Mouse (Mus musculus): ENCODE data around the gene Calm3. TPM values are rescaled to one million over a fixed set of nuclear protein-coding genes. Genes with fewer than 3 reads are reported as not detected.
A peak's percentile ranks its signal among the peaks of the same experiment; 100 is the strongest.

The Calm3 gene
- total RNA-seq, 2 experiments from 2014 or later: 196 to 203 TPM

- peak; percentile 58 for DNase-seq (ENCODE audit: low spot score)
- intact Hi-C loops (cut with DNase I): loop anchor here (1.0 kb wide), 1 partner anchor 18 kb away; no protein-coding TSS in a partner anchor
These were observed 49.7 kb downstream of the Calm3 start for GRCm38 (mm10) chr7:16874190-16874589.

- intact Hi-C loops (cut with DNase I): loop anchor here (2.0 kb wide), 1 partner anchor 41 kb away; no protein-coding TSS in a partner anchor
These were observed 50.5 kb downstream of the Calm3 start for GRCm38 (mm10) chr7:16873392-16873791.

GRCm38 (mm10) chr7:16872478-16872877 lies 51.4 kb downstream of the Calm3 start:
- intact Hi-C loops (cut with DNase I): loop anchor here (2.0 kb wide), 1 partner anchor 42 kb away; no protein-coding TSS in a partner anchor
- no peak for DNase-seq (ENCODE audit: low spot score)

More at GRCm38 (mm10) chr7:16873392-16873791, 50.5 kb downstream of the Calm3 start:
- no peak for DNase-seq (ENCODE audit: low spot score)

- DNase-seq (ENCODE audit: low spot score): no peak
- intact Hi-C loops (cut with DNase I): no loop called here
These were observed 52.3 kb downstream of the Calm3 start for GRCm38 (mm10) chr7:16871600-16871999.

GRCm38 (mm10) chr7:16869497-16869896 lies 54.4 kb downstream of the Calm3 start:
- intact Hi-C loops (cut with DNase I): no loop called here
- no peak for DNase-seq (ENCODE audit: low spot score)

- intact Hi-C loops (cut with DNase I): no loop called here
- no peak for DNase-seq (ENCODE audit: low spot score)
These were observed 56.4 kb downstream of the Calm3 start for GRCm38 (mm10) chr7:16867488-16867887.

Other genes starting within 250 kb of the Calm3 start
- not detected for gene Ceacam15, start 248.4 kb downstream of the Calm3 start, total RNA-seq (2021)
- gene Ceacam9, start 202.2 kb downstream of the Calm3 start, total RNA-seq (2021): not detected
- gene Ap2s1, start 185.7 kb downstream of the Calm3 start, total RNA-seq (2021): 10 to 100 TPM; 80.9 to 87.9 TPM
- 10 to 100 TPM; 18.5 to 22.8 TPM for gene Slc1a5, start 142.8 kb downstream of the Calm3 start, total RNA-seq (2021)
- gene Strn4, start 108.2 kb downstream of the Calm3 start, total RNA-seq (2021): 10 to 100 TPM; 54.8 to 65.5 TPM
- gene Fkrp, start 107.4 kb downstream of the Calm3 start, total RNA-seq (2021): 10 to 100 TPM; 46.2 to 48.0 TPM
- gene Prkd2, start 81.2 kb downstream of the Calm3 start, total RNA-seq (2021): 10 to 100 TPM; 18.0 to 22.9 TPM
- 10 to 100 TPM; 15.2 to 17.4 TPM for gene Dact3, start 48.8 kb downstream of the Calm3 start, total RNA-seq (2021)
- gene Gng8, start 32.3 kb downstream of the Calm3 start, total RNA-seq (2021): under 1 TPM; 0.45 to 0.86 TPM
- gene Ptgir, start 17.6 kb downstream of the Calm3 start, total RNA-seq (2021): 1 to 10 TPM; 2.1 to 3.1 TPM
- 1 to 10 TPM; 3.7 to 4.1 TPM for gene Pnmal2, start 20.6 kb upstream of the Calm3 start, total RNA-seq (2021)
- not detected for gene Pnmal1, start 35.6 kb upstream of the Calm3 start, total RNA-seq (2021)
- gene Gm42372, start 59.0 kb upstream of the Calm3 start, total RNA-seq (2021): not detected
- gene Ccdc8, start 68.6 kb upstream of the Calm3 start, total RNA-seq (2021): 1 to 10 TPM; 5.2 to 6.5 TPM
- 100 to 1,000 TPM in 1 of 2 experiments, 10 to 100 TPM in 1; 97.5 to 102 TPM for gene Ppp5c, start 103.8 kb upstream of the Calm3 start, total RNA-seq (2021)
- 1 to 10 TPM; 1.8 to 1.9 TPM for gene Hif3a, start 138.3 kb upstream of the Calm3 start, total RNA-seq (2021)
- gene Psg16, start 149.9 kb upstream of the Calm3 start, total RNA-seq (2021): under 1 TPM; 0.14 to 0.16 TPM
- gene Ceacam3, start 226.2 kb upstream of the Calm3 start, total RNA-seq (2021): not detected